Mouse (Mus musculus) stomach, embryonic 15.5 days (tissue): ENCODE measurements at regions not wholly inside any gene's neighbourhood (a gene's known extent, or its start where the extent isn't known, plus 50 kb on each side); places are given as distances from the start of the nearest gene placed in this dataset.
A peak's percentile ranks its signal among the peaks of the same experiment; 100 is the strongest.

ENCODE experiments used
- ATAC-seq: fragments of 200-750 bp; cut with Nextera tagmentation; 2 replicates; pipeline ENCODE4 v1.8.0; 2017; ENCODE audit warnings: low read depth, moderate number of reproducible peaks, moderate TSS enrichment; ENCODE audit not compliant: insufficient read depth, low FRiP score
- H3K27ac ChIP-seq: fragments of 300-500 bp; sonication (generic); 2 replicates; pipeline ENCODE4 v1.5.1; 2015; ENCODE audit warnings: mild to moderate bottlenecking, inconsistent platforms
- H3K27me3 ChIP-seq: fragments of 300-500 bp; sonication (generic); replicated peaks from 2 replicates; pipeline ENCODE4 v1.6.1; 2015; ENCODE audit warnings: inconsistent platforms
- H3K36me3 ChIP-seq: fragments of 300-500 bp; sonication (generic); 2 replicates; pipeline ENCODE4 v1.6.1; 2015; ENCODE audit warnings: inconsistent platforms
- H3K4me1 ChIP-seq: fragments of 300-500 bp; sonication (generic); 2 replicates; pipeline ENCODE4 v1.6.1; 2015; ENCODE audit warnings: inconsistent platforms
- H3K4me2 ChIP-seq: fragments of 300-500 bp; sonication (generic); 2 replicates; pipeline ENCODE4 v1.6.1; 2015; ENCODE audit warnings: mild to moderate bottlenecking, inconsistent platforms
- H3K4me3 ChIP-seq: fragments of 300-500 bp; sonication (generic); replicated peaks from 2 replicates; pipeline ENCODE4 v1.5.1; 2015; ENCODE audit warnings: inconsistent platforms
- H3K9ac ChIP-seq: fragments of 300-500 bp; sonication (generic); 2 replicates; pipeline ENCODE4 v1.6.1; 2015; ENCODE audit warnings: inconsistent platforms
- H3K9me3 ChIP-seq: fragments of 300-500 bp; sonication (generic); 2 replicates; pipeline ENCODE4 v1.6.1; 2016; ENCODE audit warnings: inconsistent platforms
- WGBS: fragments of 180-500 bp; shearing (Covaris S2); methylation state at CpG from one replicate; pipeline ENCODE4 v1.1.7; 2015; 5-methylcytosine and 5-hydroxymethylcytosine counted together

GRCm38 (mm10) chr2:30707099-30708000 lies 96.1 kb downstream of the 1700001O22Rik start:
- Histone ChIP-seq H3K9me3 (no peaks in the 10 kb centered on the region), H3K27me3 (no peaks in the 10 kb centered on the region), H3K27ac (peak overlapping the region; percentile 100), H3K9ac (peak overlapping the region; percentile 47), H3K4me1 (peaks cover 51% of the 10 kb centered on the region), H3K4me2 (peak overlapping the region; percentile 84), H3K36me3 (no peaks in the 10 kb centered on the region), H3K4me3 (peak overlapping the region; percentile 38)
- WGBS = 4% methylated on average over 44 of the region's 44 CpGs
- ATAC-seq = peak; percentile 21; the same call in 1 of the 2 replicates

- no peak for ATAC-seq
- H3K27me3 ChIP-seq = no peaks in the 10 kb centered on the region
- H3K4me1 ChIP-seq = peaks cover 42% of the 10 kb centered on the region
- no peaks in the 10 kb centered on the region for H3K36me3 ChIP-seq
- H3K9me3 ChIP-seq = no peaks in the 10 kb centered on the region
- no peak overlapping the region for H3K9ac ChIP-seq
- H3K27ac ChIP-seq = peak overlapping the region; percentile 18; the same call in 1 of the 2 replicates
- 78% methylated on average over 5 of the region's 5 CpGs for WGBS
- no peak overlapping the region for H3K4me2 ChIP-seq
- no peak overlapping the region for H3K4me3 ChIP-seq
Measured at GRCm38 (mm10) chr2:30706036-30706435, 97.4 kb downstream of the 1700001O22Rik start.

- ATAC-seq = no peak
- peak overlapping the region; percentile 80; the same call in 1 of the 2 replicates for H3K27ac ChIP-seq
- WGBS = 86% methylated on average over 1 of the region's 1 CpGs
Measured at GRCm38 (mm10) chr2:30703308-30703707, 100.2 kb downstream of the 1700001O22Rik start.

GRCm38 (mm10) chr2:30702711-30703110 lies 100.8 kb downstream of the 1700001O22Rik start:
- Histone ChIP-seq H3K4me1 (peaks cover 34% of the 10 kb centered on the region), H3K4me3 (no peak overlapping the region), H3K9ac (no peak overlapping the region), H3K9me3 (no peaks in the 10 kb centered on the region), H3K36me3 (no peaks in the 10 kb centered on the region), H3K27ac (peak overlapping the region; percentile 80), H3K4me2 (no peak overlapping the region), H3K27me3 (no peaks in the 10 kb centered on the region)
- 8% methylated on average over 7 of the region's 7 CpGs for WGBS
- no peak for ATAC-seq

More at GRCm38 (mm10) chr2:30703308-30703707, 100.2 kb downstream of the 1700001O22Rik start:
- Histone ChIP-seq H3K4me3 (no peak overlapping the region), H3K27me3 (no peaks in the 10 kb centered on the region), H3K4me1 (peaks cover 37% of the 10 kb centered on the region), H3K36me3 (no peaks in the 10 kb centered on the region), H3K9ac (no peak overlapping the region), H3K4me2 (no peak overlapping the region), H3K9me3 (no peaks in the 10 kb centered on the region)

- peaks cover 27% of the 10 kb centered on the region for H3K4me1 ChIP-seq
- WGBS = 93% methylated on average over 2 of the region's 2 CpGs
Measured at GRCm38 (mm10) chr2:30700890-30701289, 102.6 kb downstream of the 1700001O22Rik start.

GRCm38 (mm10) chr2:30700471-30700870 lies 103.0 kb downstream of the 1700001O22Rik start:
- Histone ChIP-seq H3K27ac (peak overlapping the region; percentile 77), H3K36me3 (no peaks in the 10 kb centered on the region), H3K4me3 (no peak overlapping the region), H3K4me1 (peaks cover 27% of the 10 kb centered on the region), H3K9me3 (no peaks in the 10 kb centered on the region), H3K4me2 (no peak overlapping the region), H3K9ac (no peak overlapping the region), H3K27me3 (no peaks in the 10 kb centered on the region)
- 96% methylated on average over 1 of the region's 1 CpGs for WGBS
- no peak for ATAC-seq

More at GRCm38 (mm10) chr2:30700890-30701289, 102.6 kb downstream of the 1700001O22Rik start:
- Histone ChIP-seq H3K9ac (no peak overlapping the region), H3K4me2 (no peak overlapping the region), H3K27ac (no peak overlapping the region), H3K27me3 (no peaks in the 10 kb centered on the region), H3K36me3 (no peaks in the 10 kb centered on the region), H3K4me3 (no peak overlapping the region), H3K9me3 (no peaks in the 10 kb centered on the region)
- ATAC-seq = no peak

- peaks cover 28% of the 10 kb centered on the region for H3K4me1 ChIP-seq
- no peaks in the 10 kb centered on the region for H3K36me3 ChIP-seq
- H3K4me3 ChIP-seq = no peak overlapping the region
- no peaks in the 10 kb centered on the region for H3K27me3 ChIP-seq
- H3K27ac ChIP-seq = peak overlapping the region; percentile 77
- WGBS = 29% methylated on average over 6 of the region's 6 CpGs
- ATAC-seq = peak; percentile 72; the same call in 1 of the 2 replicates
- H3K4me2 ChIP-seq = peak overlapping the region; percentile 32
- H3K9me3 ChIP-seq = no peaks in the 10 kb centered on the region
- H3K9ac ChIP-seq = no peak overlapping the region
Measured at GRCm38 (mm10) chr2:30699797-30700454, 103.5 kb downstream of the 1700001O22Rik start.

GRCm38 (mm10) chr2:30698758-30699535 lies 104.1 kb downstream of the Cstad start:
- no peak for ATAC-seq

GRCm38 (mm10) chr2:30697851-30698250 lies 103.0 kb downstream of the Cstad start:
- H3K27me3 ChIP-seq = no peaks in the 10 kb centered on the region
- no peak overlapping the region for H3K9ac ChIP-seq
- no peaks in the 10 kb centered on the region for H3K36me3 ChIP-seq
- 83% methylated on average over 2 of the region's 2 CpGs for WGBS
- ATAC-seq = no peak
- no peak overlapping the region; the same call in 1 of the 2 replicates for H3K27ac ChIP-seq
- no peaks in the 10 kb centered on the region for H3K9me3 ChIP-seq
- no peak overlapping the region for H3K4me3 ChIP-seq
- H3K4me1 ChIP-seq = peaks cover 35% of the 10 kb centered on the region
- no peak overlapping the region for H3K4me2 ChIP-seq

More at GRCm38 (mm10) chr2:30698758-30699535, 104.1 kb downstream of the Cstad start:
- Histone ChIP-seq H3K4me1 (peaks cover 30% of the 10 kb centered on the region), H3K4me3 (no peak overlapping the region), H3K27ac (peak overlapping the region; percentile 77; the same call in 1 of the 2 replicates), H3K36me3 (no peaks in the 10 kb centered on the region), H3K4me2 (no peak overlapping the region), H3K9ac (no peak overlapping the region), H3K9me3 (no peaks in the 10 kb centered on the region), H3K27me3 (no peaks in the 10 kb centered on the region)
- 73% methylated on average over 6 of the region's 6 CpGs for WGBS

GRCm38 (mm10) chr2:30695771-30696456 lies 101.1 kb downstream of the Cstad start:
- Histone ChIP-seq H3K36me3 (no peaks in the 10 kb centered on the region), H3K9ac (no peak overlapping the region), H3K27me3 (no peaks in the 10 kb centered on the region), H3K4me2 (no peak overlapping the region), H3K9me3 (no peaks in the 10 kb centered on the region), H3K4me1 (peaks cover 44% of the 10 kb centered on the region), H3K4me3 (no peak overlapping the region), H3K27ac (peak overlapping the region; percentile 80)
- no peak for ATAC-seq
- 47% methylated on average over 11 of the region's 11 CpGs for WGBS

GRCm38 (mm10) chr2:30695041-30695440 lies 100.2 kb downstream of the Cstad start:
- Histone ChIP-seq H3K9me3 (no peaks in the 10 kb centered on the region), H3K9ac (no peak overlapping the region), H3K4me1 (peaks cover 45% of the 10 kb centered on the region), H3K27me3 (no peaks in the 10 kb centered on the region), H3K4me3 (no peak overlapping the region), H3K4me2 (no peak overlapping the region), H3K36me3 (no peaks in the 10 kb centered on the region), H3K27ac (peak overlapping the region; percentile 80)
- 100% methylated on average over 1 of the region's 1 CpGs for WGBS
- no peak for ATAC-seq
